Mouse (Mus musculus) thymus, postnatal 36 days (tissue): ENCODE measurements around the gene Ccdc80.
A peak's percentile ranks its signal among the peaks of the same experiment; 100 is the strongest.

Experiments used
- DNase-seq, 2 experiments: peaks; one replicate each; pipeline ENCODE4 v3.0.0; 2022; ENCODE audit warnings: mixed read lengths in 2 of 2

Gene Ccdc80

GRCm38 (mm10) chr16:45118760-45119159 lies 25.6 kb downstream of the Ccdc80 start:
- no peak for DNase-seq

- no peak for DNase-seq
Observed at GRCm38 (mm10) chr16:45120844-45121425, 27.7 kb downstream of the Ccdc80 start.

GRCm38 (mm10) chr16:45122571-45122970 lies 29.4 kb downstream of the Ccdc80 start:
- no peak for DNase-seq

- DNase-seq = no peak
Observed at GRCm38 (mm10) chr16:45124230-45125203, 31.3 kb downstream of the Ccdc80 start.

GRCm38 (mm10) chr16:45127936-45128710 lies 34.9 kb downstream of the Ccdc80 start:
- no peak for DNase-seq

GRCm38 (mm10) chr16:45141711-45142110 lies 48.5 kb downstream of the Ccdc80 start:
- DNase-seq = no peak

- DNase-seq = no peak
Observed at GRCm38 (mm10) chr16:45142565-45142964, 49.4 kb downstream of the Ccdc80 start.

GRCm38 (mm10) chr16:45145119-45145518 lies 51.9 kb downstream of the Ccdc80 start:
- DNase-seq = no peak

GRCm38 (mm10) chr16:45148488-45149082 lies 55.4 kb downstream of the Ccdc80 start:
- no peak for DNase-seq

- no peak for DNase-seq
Observed at GRCm38 (mm10) chr16:45154741-45155250, 61.6 kb downstream of the Ccdc80 start.

GRCm38 (mm10) chr16:45158136-45158521 lies 64.9 kb downstream of the Ccdc80 start:
- peak; percentile 72 to 79 for DNase-seq

- peak; percentile 95 to 98 for DNase-seq
Observed at GRCm38 (mm10) chr16:45158522-45159388, 65.6 kb downstream of the Ccdc80 start, which contains the start of the genes Slc35a5 and Atg3. Gene Slc35a5 (minus strand): TSS chr16:45158706. Gene Atg3 (plus strand): TSS chr16:45158785.

- no peak for DNase-seq
Observed at GRCm38 (mm10) chr16:45159389-45159716, 66.2 kb downstream of the Ccdc80 start.
